Mouse (Mus musculus): ENCODE results near the gene Gm10073. TPM values are rescaled to one million over a fixed set of nuclear protein-coding genes. Genes with fewer than 3 reads are reported as not detected.

Gm10073 gene
- total and polyA plus RNA-seq, 3 experiments = 21.6 to 224 (median 117) TPM

DNA sequence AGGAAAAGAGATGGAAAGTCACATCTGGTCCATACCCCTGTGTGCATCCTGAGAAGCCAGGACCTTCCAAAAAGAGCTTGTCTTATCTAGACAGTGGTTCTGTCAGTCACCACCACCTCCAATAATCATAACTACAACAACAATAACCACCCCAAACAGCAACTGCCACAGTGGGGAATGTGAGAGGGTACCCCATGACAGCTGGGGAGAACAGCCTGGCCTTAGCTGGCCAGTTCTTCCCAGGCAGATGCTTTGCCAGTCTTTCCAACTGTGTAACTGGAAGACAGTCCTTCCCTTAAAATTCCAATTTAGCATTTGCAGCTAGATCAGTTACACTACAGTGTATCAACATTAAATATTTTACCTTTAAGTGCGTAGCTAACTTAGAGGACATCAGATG, 22.4 kb downstream of the Gm10073 start:
- no peak overlapping the region for H3K9ac ChIP-seq (ENCODE audit: insufficient read depth, low read depth)
- no peaks in the 10 kb centered on the region for H3K27me3 ChIP-seq (replicated peaks)
- H3K4me3 ChIP-seq (replicated peaks in 1 of 3; ENCODE audit: low read depth in 2 of 3, low read length in 2 of 3, poor library complexity in 1 of 3) = no peak overlapping the region
- peaks cover 0 to 5% of the 10 kb centered on the region in 2 experiments; a peak in 2 of 4 replicates for H3K4me1 ChIP-seq (ENCODE audit: control insufficient read depth in 1 of 2, insufficient read depth in 2 of 2)
- H3K9me3 ChIP-seq (replicated peaks; ENCODE audit: low read length) = no peaks in the 10 kb centered on the region
- in situ Hi-C loops (cut with MboI; ENCODE audit: low pct_ligation_motif_present, low pct_unique_long_range_greater_than_20kb, low sequenced_read_pairs) (no loop called here), dilution Hi-C loops (cut with MboI; ENCODE audit: extremely low pct_ligation_motif_present, extremely low pct_unique_long_range_greater_than_20kb, low sequenced_read_pairs) (no loop called here)
- TF ChIP-seq PAX5 (IDR thresholded peaks at IDR 0.05; ENCODE audit: low read length) = no peak
- no peak for TF ChIP-seq MAFK (IDR thresholded peaks at IDR 0.05; ENCODE audit: insufficient replicate concordance, low read length)
- no peak for TF ChIP-seq ZMIZ1 (IDR thresholded peaks at IDR 0.05; ENCODE audit: low read depth, low read length)
- TF ChIP-seq RAD21 (IDR thresholded peaks at IDR 0.05; ENCODE audit: low read depth, low read length) = no peak
- no peak for TF ChIP-seq MYC (IDR thresholded peaks at IDR 0.05; ENCODE audit: low read depth, low read length)
- no peak for TF ChIP-seq CHD2 (IDR thresholded peaks at IDR 0.05; ENCODE audit: low read length)
- TF ChIP-seq ZC3H11A (IDR thresholded peaks at IDR 0.05; ENCODE audit: low read depth, low read length) = no peak
- no peak overlapping the region for H3K27ac ChIP-seq (ENCODE audit: insufficient read depth, low read depth)
- H3K36me3 ChIP-seq (replicated peaks in 1 of 2; ENCODE audit: control insufficient read depth in 1 of 2, insufficient read depth in 1 of 2, low read length in 1 of 2) = no peaks in the 10 kb centered on the region
- no peaks in the 10 kb centered on the region for H3K79me2 ChIP-seq (replicated peaks; ENCODE audit: control insufficient read depth, extremely low read depth, insufficient read depth, poor library complexity, severe bottlenecking)
- no peak overlapping the region for H3K4me2 ChIP-seq (ENCODE audit: insufficient read depth, low read depth, poor library complexity, severe bottlenecking)
- DNase-seq (ENCODE audit: extremely low read depth) = no peak

DNA sequence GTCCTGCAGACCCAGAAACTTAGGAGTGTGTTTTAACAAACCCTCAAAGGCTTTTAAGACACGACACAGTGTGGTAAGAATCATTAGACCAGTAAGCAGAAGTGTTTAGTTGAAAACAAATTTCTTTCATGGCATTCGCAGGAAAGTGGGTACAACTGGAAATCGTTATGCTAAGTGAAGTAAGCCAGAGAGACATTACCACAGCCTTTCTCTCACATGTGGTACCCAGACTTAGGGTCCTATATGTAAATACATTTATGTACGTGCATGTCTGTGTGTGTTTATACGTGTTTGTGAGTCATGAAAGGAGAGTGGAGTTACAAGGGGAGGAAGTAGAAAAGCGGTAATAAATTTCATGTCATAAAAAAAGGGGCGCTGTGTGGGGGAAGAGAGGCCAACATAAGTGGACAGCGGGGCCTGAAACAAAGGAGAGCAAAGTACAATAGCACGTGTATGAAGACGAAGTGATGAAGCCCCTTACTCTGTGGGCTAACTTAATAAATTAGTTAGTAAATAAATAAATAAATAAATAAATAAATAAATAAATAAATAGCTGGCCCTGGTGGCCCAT, 24.8 kb downstream of the Gm10073 start:
- Histone ChIP-seq H3K27ac (ENCODE audit: insufficient read depth, low read depth) (no peak overlapping the region), H3K27me3 (replicated peaks) (no peaks in the 10 kb centered on the region), H3K36me3 (replicated peaks in 1 of 2; ENCODE audit: control insufficient read depth in 1 of 2, insufficient read depth in 1 of 2, low read length in 1 of 2) (no peaks in the 10 kb centered on the region), H3K79me2 (replicated peaks; ENCODE audit: control insufficient read depth, extremely low read depth, insufficient read depth, poor library complexity, severe bottlenecking) (no peaks in the 10 kb centered on the region), H3K9me3 (replicated peaks; ENCODE audit: low read length) (no peaks in the 10 kb centered on the region), H3K9ac (ENCODE audit: insufficient read depth, low read depth) (no peak overlapping the region), H3K4me2 (ENCODE audit: insufficient read depth, low read depth, poor library complexity, severe bottlenecking) (no peak overlapping the region), H3K4me1 (ENCODE audit: control insufficient read depth in 1 of 2, insufficient read depth in 2 of 2) (peaks cover 0 to 5% of the 10 kb centered on the region in 2 experiments; a peak in 2 of 4 replicates), H3K4me3 (replicated peaks in 1 of 3; ENCODE audit: low read depth in 2 of 3, low read length in 2 of 3, poor library complexity in 1 of 3) (no peak overlapping the region)
- in situ Hi-C loops (cut with MboI; ENCODE audit: low pct_ligation_motif_present, low pct_unique_long_range_greater_than_20kb, low sequenced_read_pairs) (loop anchor here (10.0 kb wide), 1 partner anchor 134 kb away; the partner anchor contains the start of gene Zfp90), dilution Hi-C loops (cut with MboI; ENCODE audit: extremely low pct_ligation_motif_present, extremely low pct_unique_long_range_greater_than_20kb, low sequenced_read_pairs) (no loop called here)
- TF ChIP-seq UBTF (IDR thresholded peaks at IDR 0.05; ENCODE audit: low read depth, low read length) = no peak
- no peak for TF ChIP-seq EP300 (IDR thresholded peaks at IDR 0.05; ENCODE audit: low read length)
- TF ChIP-seq IRF4 (IDR thresholded peaks at IDR 0.05; ENCODE audit: low read depth, low read length) = no peak
- no peak for TF ChIP-seq KAT2A (IDR thresholded peaks at IDR 0.05; ENCODE audit: insufficient replicate concordance, low read length)
- TF ChIP-seq ELF1 (IDR thresholded peaks at IDR 0.05; ENCODE audit: low read depth, low read length) = no peak
- no peak for TF ChIP-seq SIN3A (IDR thresholded peaks at IDR 0.05; ENCODE audit: low read length)
- TF ChIP-seq MAFK (IDR thresholded peaks at IDR 0.05; ENCODE audit: insufficient replicate concordance, low read length) = no peak
- no peak for TF ChIP-seq MEF2A (IDR thresholded peaks at IDR 0.05; ENCODE audit: borderline replicate concordance, low read depth, low read length)
- TF ChIP-seq RCOR1 (conservative IDR thresholded peaks at IDR 0.05; ENCODE audit: low read depth, low read length) = no peak
- no peak for TF ChIP-seq MXI1 (IDR thresholded peaks at IDR 0.05; ENCODE audit: low read depth, low read length)
- no peak for TF ChIP-seq ETS1 (conservative IDR thresholded peaks at IDR 0.05; ENCODE audit: low read depth, low read length)
- TF ChIP-seq USF2 (conservative IDR thresholded peaks at IDR 0.05; ENCODE audit: low read depth, low read length) = no peak
- no peak for DNase-seq (ENCODE audit: extremely low read depth)
